Mouse (Mus musculus) urinary bladder, adult 18-20 months (tissue): ENCODE results near the gene Pla2g7.
A peak's percentile ranks its signal among the peaks of the same experiment; 100 is the strongest.
"Not testable (repeated sequence)": the region's sequence is repeated elsewhere in the genome, so short reads cannot be mapped to it uniquely, and the experiment has no call there.

Experiments
- DNase-seq, 2 experiments: peaks; one replicate each; pipeline ENCODE4 v3.0.0; 2022; ENCODE audit warnings: low spot score in 2 of 2, mixed read lengths in 2 of 2

Pla2g7 gene

GRCm38 (mm10) chr17:43567992-43568888 is at the start of gene Pla2g7:
Pla2g7 (plus strand) TSS chr17:43568098.
- peak; percentile 20 to 44 for DNase-seq

DNA sequence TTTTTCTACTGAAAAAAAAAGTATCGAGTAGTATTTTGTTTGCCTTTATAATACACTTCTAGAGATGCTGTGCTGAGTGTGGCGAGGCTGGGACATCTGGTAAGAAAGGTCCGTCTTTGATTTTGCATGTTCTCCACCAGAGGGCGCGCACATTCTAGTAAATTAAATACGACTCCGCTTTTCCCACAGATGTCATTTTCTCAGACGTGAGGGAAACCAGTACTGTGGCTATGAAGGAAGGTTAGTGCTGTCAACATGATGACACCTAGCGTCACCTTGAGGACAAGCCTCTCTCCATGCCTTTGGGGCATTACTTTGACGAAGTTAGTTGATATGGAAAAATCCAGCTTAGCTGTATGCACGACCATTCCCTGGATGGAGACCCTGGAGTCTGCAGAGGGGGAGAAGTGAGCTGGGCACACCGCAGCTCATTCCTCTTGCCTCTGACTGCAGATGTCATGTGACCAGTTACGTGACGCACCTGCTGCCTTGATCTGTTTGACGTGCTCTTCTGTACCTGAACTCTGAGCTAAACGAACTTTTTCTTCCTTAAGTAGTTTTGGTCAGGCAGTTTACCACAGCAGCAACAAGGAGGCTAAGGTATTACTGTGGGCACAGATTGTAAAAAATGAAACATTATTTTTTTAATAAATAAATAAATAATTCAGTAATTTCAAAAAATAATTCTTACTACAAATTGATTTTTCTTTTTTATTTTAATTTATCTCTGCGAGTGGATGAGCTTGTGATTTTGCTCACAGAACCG is 49.1 kb upstream of the Pla2g7 start:
- DNase-seq = peak; percentile 30 to 31

DNA sequence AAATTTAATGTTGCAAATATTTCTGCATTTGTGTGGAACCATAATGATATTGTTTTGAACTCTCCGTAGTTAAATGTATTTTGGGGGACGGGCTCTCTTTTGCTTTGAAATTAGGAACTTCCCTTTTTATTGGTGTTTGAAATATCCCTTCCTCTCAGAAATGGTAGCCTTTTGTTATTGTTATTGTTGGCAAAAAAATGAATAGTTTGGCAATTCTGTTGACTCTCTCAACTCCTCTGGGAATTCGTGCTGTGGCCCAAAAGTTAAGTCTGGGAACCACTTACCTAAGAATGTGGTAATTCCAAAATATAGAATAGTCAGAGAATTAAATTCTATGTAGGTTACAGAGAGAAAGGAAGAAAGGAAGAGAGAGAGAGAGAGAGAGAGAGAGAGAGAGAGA is 47.7 kb upstream of the Pla2g7 start:
- DNase-seq = no peak

GRCm38 (mm10) chr17:43530507-43530906 is 37.4 kb upstream of the Pla2g7 start:
- DNase-seq = no peak

DNA sequence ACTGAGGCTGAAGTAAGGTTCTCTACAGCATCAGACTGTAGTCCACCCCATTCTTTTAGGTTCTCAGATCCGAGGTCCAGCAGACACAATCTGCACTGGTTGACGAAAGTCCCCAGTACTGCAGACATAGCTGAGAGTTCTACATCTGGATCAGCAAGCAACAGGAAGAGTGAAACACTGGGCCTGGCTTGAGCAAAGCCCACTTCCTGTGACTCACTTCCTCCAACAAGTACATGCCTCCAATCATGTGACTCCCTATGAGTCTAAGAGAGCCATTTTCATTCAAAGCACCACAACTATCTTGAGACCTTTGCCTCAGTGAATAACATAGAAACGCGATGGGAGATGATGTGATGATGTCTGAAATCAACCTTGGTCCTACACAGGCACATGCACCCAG is 36.7 kb upstream of the Pla2g7 start:
- no peak for DNase-seq

DNA sequence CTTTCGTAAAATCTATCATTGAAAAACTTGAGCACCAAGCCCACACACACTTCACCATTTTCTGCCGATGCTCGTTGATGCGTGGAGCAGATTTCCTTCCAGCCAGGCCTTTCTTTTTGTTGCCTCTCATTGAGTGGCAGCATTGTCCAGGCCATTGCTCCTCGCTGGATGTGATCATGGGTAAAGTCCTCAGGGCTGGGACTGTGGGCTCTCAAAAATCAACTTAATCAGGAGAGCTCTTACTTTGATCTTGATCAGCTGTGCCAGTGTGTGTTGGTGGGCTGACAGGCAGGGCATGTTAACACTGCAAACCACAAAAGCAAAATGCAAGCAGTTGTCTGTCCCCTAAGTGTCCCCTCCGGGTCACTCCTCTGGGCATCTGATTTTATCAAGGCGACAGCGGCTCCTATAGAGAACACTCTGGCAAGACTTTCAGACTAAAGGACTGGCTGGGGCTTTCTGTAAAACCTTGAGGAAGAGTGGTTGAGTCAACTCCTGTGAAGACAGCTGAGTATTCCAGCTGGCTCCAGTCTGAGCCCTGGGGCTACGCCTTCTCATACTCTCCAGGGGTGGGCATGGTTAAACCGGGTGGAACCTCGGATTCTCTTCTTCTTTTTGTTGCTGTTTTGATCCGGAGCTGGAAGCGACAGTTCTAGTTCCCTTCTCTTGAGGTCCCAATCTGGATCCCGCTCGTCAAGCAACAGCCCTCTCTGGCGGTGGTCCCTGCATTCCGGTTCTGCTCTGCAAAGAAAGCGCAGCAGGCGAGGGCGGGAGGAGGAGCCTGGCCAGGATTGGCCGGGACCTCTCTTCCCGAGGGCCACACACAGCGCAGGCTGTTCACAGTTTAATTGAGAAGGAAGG is 33.3 kb upstream of the Pla2g7 start:
- DNase-seq = peak; percentile 29 to 37

DNA sequence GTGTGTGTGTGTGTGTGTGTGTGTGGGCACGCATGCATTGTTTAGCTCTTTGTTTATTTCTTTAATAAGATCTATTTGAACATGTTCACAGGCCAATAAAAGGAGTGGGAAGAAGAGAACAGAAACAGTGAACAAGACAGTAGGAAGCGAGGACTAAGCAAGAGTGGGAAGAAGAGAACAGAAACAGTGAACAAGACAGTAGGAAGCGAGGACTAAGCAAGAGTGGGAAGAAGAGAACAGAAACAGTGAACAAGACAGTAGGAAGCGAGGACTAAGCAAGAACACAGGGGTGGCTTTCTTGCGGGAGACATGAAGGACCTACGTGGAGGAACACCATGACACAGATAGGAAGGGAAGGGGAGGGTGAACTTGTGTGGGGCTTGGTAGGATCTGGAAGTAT is 31.1 kb upstream of the Pla2g7 start:
- not testable (repeated sequence) for DNase-seq

DNA sequence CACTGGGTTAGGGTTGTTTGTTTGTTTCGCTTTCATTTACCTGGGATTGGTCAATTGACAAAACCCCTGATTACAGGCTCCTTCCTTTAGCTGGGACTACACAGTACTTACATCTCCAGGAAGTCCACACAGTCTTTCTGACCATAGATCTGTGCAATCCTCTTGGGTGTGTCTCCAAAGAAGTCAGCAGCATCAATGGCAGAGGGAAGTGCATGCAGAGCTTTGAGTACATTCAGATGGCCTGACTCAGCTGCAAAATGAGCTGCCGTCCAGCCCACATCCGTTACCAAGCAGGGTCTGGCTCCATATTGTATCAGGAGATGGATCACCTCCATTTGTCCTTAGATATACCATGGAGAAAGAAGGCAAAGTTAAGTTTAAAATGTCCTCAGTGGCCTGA is 29.1 kb upstream of the Pla2g7 start:
- no peak for DNase-seq

DNA sequence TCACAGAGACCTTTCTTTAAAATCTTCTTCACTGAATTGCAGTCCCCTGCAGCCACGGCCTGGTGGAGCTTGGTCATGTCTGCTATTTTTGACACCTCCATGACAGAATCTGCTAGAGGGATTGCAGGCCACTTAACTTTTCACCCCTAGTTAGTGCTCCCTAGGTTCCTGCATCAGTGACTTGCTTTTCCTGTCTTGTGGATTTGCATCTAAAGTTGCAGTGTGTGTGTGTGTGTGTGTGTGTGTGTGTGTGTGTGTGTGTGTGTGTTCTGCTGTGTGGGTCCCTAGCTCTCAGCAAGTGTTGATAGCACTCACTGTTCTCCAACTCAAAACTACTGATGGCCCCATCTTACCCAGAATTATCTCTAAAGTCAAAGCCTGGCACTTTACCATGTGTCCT is 24.4 kb upstream of the Pla2g7 start, which contains the start of gene Ankrd66:
Gene Ankrd66 (minus strand): TSS at position 101 of the 400 bp plus-strand sequence.
- DNase-seq = no peak

DNA sequence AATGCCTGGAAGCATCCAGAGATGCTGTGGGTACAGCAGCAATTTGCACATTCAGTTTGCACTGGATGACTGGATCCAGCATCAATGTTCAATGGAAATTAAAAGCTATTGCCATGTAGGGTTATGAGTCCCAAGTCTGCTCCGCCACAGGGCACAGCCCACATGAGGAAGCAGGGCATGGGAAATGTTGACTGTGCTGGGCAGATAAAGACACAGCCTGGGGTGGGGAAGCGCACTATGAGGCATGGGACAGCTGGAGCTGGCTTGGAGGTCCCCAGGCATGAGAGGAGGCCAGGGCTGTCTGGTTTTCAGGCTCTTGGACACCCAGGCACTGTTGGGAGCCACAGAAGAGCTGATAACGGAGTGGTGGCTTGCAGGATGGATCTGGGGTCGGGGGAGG is 23.9 kb upstream of the Pla2g7 start:
- no peak for DNase-seq

GRCm38 (mm10) chr17:43551122-43551630 is 16.7 kb upstream of the Pla2g7 start:
- no peak for DNase-seq

- no peak for DNase-seq
Measured at GRCm38 (mm10) chr17:43554516-43555403, 13.1 kb upstream of the Pla2g7 start.

GRCm38 (mm10) chr17:43557104-43557503 is 10.8 kb upstream of the Pla2g7 start:
- DNase-seq = no peak

DNA sequence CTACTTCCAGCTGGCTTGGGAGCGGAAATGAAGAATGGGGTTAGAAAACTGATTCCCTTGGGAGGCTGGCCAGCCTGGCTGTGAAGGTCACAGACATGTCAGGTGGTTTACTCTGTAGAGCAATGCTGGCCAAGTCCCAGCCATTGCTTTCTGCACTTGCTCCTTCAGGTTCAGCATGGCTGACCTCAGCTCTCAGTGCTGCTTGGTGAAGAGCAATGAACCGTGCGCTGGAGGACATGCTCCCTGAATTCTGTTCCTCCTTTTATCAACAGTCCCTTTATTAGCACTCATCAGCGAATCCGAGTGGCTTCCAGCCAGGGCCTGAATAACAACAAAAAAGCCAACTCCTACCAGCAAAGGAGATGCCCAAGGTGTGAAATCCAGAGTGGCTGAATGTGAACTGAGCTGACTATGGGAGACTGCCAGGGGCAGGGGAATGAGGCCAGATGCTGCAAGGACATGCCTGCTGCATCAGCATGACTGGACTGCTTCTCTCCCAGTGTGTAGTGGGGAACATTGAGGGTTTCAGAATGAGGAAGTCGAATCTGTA is 10.3 kb upstream of the Pla2g7 start:
- no peak for DNase-seq

GRCm38 (mm10) chr17:43558678-43559077 is 9.2 kb upstream of the Pla2g7 start:
- no peak for DNase-seq

DNA sequence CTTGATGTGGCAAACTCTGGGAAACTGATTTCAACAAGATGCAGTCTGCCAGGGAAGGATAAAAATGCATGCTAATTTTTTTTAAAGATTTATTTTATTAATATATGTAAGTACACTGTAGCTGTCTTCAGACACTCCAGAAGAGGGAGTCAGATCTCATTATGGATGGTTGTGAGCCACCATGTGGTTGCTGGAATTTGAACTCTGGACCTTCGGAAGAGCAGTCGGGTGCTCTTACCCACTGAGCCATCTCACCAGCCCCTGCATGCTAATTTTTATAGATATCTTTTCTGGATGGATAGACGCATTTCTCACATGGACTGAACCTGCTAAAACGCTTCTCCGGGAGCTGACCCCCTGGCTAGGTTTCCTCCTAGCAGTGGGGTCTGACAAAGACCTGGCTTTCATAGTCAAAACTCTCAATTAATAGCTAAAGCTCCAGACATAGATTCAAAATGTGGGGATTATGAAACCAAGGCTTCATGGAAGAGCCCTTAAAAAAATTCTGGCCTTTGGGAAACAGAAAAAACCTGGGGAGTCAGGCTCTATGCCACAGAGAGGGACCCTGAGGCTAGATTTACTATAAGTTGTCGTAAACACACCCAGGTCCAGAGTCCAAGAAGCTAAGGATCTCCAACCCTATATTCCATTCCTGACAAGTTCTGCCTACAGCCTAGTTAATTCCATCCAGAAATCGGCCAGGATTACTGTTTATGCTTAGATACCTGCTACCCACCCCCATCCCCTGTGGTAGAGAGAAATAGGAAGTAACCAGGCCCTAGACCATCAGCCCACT is 4.5 kb upstream of the Pla2g7 start:
- no peak for DNase-seq

DNA sequence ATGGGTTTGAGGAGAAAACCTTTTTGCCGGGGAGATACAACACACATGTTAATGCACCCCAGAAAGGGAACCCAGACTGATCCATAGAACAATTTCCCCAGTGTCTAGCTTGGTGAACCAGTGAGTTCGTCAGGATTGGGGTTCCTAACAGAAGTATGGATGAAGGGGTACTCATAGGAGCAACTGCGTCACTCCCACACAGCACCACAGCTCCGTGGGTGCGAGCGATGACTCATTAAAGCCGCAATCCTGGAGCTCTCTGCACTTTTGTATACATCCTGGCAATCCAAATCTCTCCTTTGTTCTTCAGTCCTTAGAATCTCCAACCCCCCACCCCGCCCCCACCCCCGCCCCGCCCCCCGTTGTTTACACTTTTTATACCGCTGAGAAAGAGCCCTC is 306 bp upstream of the Pla2g7 start:
- DNase-seq = no peak

DNA sequence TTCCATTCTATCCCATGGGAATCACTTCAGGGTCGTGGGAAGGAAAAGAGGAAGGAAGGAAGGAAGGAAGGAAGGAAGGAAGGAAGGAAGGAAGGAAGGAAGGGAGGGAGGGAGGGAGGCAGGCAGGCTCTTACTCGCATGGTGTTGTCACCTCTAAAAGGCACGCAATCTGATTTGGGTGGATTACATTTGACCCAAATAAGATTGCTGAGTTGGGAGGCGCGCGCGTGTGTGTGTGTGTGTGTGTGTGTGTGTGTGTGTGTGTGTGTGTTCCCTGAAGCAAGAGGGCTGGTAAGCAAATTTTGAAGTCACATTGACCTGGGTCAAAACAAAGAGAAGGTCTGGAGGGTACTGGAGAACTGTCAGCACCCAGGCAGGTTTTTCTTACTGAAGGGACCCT is 1.4 kb downstream of the Pla2g7 start:
- no peak for DNase-seq

- DNase-seq = no peak
Measured at GRCm38 (mm10) chr17:43573624-43574073, 5.8 kb downstream of the Pla2g7 start.
